Mouse (Mus musculus): ENCODE data around the gene Dnmt1.

Dnmt1 gene

GRCm38 (mm10) chr9:20976216-20976960 lies 16.7 kb upstream of the Dnmt1 start, which contains the start of gene S1pr2:
TSS of gene S1pr2 (minus strand) at chr9:20976781.
- WGBS, result under 1% methylated on average over 47 of the region's 47 CpGs

DNA sequence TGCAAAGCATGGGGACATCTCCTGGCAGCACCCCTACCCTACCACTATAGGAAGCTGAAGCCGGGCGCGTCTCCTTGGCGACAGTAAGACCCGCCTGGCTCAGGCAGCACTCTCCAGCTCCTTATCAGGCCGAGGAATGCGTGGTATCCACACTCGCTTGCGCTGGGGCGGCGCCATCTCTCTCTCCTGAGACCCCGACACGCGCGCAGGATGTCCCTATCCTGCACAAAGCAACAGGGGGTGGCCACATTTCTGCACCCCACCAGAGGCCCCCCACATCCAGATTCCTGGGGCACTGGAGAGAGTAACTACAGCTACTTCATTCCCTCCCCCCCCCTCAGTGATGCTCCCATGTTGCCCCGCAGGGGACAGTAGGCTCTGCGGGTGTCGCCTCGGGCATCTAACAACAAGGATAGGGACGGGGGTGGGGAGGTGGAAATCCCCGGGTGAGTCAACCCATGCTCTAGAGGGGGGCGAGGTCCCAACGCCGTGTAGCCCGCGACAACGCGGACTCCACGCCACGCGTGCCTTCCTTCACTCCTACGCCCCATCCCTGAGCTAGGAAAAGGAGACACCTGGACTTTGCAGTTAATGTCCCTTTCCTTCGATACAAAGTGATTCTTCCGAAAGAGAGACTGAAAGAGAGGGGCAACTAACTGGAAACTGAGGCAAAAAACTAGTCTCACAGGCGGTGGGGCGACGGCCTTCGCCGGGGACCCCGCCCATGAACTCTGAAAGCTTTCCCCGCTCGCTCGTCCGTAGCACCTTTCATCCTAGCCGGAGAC lies 15.9 kb upstream of the Dnmt1 start:
- 5% methylated on average over 45 of the region's 45 CpGs for WGBS

DNA sequence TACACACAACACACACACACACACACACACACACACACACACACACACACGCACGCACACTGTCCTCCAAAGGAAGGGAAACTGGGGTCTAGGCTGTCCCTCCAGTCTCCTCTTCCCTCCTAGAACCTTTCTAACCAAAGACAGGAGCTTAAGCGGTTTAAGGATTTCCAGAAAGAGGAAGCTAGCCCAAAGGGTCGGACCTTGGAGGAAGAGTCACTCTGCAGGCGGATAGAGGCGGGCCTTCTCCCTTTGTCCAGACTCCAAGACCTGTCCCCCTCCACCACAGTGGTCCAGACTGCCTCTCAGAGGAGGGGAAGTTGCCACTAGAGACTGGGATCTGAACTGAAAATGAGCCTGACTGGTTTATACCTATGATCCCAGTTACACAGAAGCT lies 14.0 kb upstream of the Dnmt1 start:
- 75% methylated on average over 6 of the region's 6 CpGs for WGBS

DNA sequence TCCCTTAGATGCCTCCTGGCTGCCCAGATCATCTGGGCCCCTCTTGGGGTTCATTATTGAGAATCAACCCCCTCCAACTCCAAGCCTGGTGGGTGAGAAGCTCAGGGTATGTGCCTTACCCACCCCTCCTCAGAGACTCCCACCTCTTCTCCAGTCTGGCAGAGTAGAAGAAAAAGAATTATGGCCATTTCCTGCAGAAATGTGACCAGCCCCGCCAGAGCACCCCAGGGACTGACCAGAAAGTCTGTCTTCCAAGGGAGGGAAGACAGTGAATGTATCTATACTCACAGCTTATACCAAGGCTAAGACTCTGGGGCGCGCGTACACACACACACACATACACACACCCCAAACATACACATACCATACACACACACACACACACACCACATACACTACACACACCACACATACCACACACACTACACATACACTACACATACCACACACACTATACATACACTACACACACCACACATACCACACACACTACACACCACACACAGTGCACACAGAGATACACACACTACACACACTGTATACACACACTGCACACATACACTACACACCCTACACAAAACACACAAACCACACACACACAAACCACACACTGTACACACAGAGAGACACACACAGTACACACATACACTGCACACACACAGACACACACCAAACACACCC lies 13.5 kb upstream of the Dnmt1 start:
- 91% methylated on average over 4 of the region's 4 CpGs for WGBS

DNA sequence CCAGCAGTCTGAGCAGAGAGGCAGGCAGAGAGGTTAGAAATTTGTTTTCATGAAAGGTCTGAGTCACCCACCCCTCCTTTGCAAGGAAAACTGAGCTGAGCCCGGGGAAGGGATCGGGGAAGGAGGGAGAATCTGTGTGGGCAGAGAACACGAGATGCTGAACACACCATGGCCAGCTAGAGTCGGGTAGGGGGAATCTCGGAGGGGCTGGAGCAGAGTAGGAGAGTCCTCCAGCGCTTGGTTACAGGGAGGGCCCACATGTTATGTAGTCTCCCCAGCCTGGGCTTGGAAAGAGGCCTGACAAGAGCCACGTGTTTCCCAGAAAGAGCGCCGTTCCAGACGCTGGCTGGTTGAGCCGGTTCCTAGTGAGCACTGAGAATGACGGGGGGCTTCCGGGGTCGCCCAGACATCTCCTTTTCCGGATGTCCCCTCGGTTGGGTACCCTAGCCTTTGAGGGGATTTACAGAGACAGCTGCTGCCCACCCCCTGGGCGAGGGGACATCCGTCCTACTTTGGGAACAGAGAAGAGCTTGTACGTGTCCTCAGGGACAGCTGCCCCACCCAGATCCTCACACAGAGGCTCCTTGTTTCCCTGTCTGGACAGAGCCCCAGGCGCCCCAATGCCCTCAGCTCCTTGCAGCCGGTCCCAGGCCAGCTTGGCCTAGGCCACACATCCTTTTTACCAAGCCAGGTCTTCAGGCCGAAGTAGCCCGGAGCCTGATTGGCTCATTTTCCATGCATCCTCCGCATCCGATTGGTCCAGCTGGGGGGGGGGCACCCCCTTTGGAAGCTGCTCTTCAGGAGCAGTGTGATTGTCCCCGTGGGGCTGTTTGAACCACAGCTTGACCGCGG lies 12.7 kb upstream of the Dnmt1 start:
- 30% methylated on average over 28 of the region's 28 CpGs for WGBS

- 50% methylated on average over 7 of the region's 7 CpGs for WGBS
These were observed 12.1 kb upstream of the Dnmt1 start for GRCm38 (mm10) chr9:20971751-20972140.

DNA sequence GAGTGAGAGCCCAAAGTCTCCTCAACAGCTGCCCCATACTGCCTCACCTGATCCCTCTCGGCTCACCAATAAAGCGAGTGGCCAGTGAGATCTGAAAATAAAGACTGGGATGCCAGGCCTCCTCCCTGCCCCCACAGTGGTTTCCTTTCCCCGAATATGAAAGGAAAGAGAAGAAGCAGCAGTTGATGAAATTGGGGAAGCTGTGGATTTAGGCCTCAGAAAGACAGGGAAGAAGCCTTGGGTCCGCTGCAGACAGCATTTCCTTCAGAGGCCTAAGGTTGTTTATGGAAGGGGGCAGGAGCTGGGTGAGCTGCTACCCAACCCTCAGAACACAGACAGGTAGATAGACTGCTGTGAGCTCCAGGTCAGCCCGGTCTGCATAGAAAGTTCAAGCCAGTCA lies 7.1 kb upstream of the Dnmt1 start:
- WGBS, result 83% methylated on average over 5 of the region's 5 CpGs

DNA sequence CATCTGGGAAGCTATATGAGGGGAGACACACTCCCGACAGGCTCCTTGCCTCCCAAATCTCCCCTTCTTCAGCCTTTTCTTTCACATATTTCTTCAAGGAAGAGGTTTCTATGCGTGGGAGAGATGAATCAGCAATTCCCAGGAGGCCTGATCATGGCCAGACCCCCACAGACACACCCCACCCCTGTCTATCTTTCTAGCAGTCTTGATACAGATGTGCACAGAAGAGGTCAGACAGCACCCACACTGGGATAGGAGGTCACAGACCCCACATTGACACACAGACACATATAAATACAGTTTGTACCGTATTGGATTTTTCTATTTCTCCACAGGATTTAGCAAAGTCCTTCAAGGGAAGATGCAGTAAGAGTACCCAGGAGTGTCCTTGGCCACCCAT lies 6.3 kb upstream of the Dnmt1 start:
- WGBS, result 79% methylated on average over 3 of the region's 3 CpGs

DNA sequence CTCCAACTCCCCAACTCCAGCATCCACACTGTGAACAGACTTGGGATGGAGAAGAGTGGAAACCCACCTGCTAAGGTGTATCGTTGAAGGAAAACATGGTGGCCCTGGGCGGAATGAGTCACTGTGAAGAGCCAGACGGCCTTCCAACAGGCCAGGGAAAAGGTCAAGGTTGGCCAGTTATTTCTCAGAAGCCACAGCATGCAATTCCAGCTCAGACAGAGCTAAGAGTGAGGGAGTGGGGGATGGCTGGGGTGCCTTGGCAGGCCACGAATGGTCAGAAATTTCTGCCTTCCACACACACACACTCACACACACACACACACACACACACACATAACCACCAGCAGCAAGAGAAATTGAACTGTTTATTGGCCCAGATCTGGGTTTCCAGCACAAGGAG lies 5.9 kb upstream of the Dnmt1 start:
- 87% methylated on average over 4 of the region's 4 CpGs for WGBS

DNA sequence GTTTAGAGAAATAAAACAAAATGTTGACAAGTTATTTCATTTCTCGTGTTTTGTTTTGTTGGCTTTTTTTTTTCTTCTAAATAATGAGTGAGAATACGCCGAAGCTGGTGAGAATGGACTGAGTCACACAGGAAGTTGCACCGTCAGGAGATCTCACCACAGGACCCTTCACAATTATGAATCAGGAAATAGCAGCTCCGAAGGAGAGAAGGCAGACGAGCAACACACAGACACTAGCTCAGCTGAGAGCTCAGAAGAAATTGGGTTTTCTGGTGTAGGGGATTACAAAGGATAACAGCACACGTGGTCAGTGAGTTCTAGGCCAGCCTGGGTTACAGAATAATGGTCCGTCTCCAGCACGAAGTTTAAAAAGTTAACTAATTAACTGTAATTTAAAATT lies 1.9 kb upstream of the Dnmt1 start:
- WGBS, result 65% methylated on average over 9 of the region's 9 CpGs

- WGBS, result 89% methylated on average over 3 of the region's 3 CpGs
These were observed 2.7 kb downstream of the Dnmt1 start for GRCm38 (mm10) chr9:20956989-20957388.

DNA sequence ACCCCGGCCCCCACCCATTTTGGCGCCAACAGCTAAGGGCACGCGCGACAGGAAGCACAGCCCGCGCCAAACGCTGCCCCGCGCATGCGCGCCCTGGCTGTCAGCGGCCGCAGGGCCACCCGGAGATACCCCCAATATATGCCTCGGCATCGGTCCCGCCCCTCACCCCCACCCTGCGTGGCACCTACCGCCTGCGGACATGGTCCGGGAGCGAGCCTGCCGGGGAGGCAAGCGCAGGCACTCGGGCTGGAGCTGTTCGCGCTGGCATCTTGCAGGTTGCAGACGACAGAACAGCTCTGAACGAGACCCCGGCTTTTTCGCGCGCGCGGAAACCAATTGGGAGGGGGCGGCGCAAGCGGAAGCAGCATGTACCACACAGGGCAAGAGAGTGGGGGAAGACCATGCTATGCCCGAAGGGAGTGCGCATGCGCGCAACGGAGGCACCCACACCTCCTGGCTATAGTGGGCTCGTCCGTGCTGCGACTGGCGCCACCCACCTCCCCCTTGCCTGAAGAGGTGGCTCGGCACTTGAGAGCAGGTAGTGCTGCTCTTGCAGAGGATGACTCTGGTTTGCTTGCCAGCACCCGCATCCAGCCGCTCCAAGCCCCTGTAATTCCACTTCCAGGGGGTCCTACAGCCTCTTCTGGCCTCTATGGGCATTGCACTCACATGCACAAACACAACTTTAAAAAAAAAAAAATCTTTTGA lies 7.0 kb downstream of the Dnmt1 start:
- WGBS, result under 1% methylated on average over 51 of the region's 51 CpGs

GRCm38 (mm10) chr9:20951966-20952519 lies 7.6 kb downstream of the Dnmt1 start:
- WGBS, result 1% methylated on average over 17 of the region's 17 CpGs

- WGBS, result 7% methylated on average over 14 of the region's 14 CpGs
These were observed 8.2 kb downstream of the Dnmt1 start for GRCm38 (mm10) chr9:20951441-20951840.

DNA sequence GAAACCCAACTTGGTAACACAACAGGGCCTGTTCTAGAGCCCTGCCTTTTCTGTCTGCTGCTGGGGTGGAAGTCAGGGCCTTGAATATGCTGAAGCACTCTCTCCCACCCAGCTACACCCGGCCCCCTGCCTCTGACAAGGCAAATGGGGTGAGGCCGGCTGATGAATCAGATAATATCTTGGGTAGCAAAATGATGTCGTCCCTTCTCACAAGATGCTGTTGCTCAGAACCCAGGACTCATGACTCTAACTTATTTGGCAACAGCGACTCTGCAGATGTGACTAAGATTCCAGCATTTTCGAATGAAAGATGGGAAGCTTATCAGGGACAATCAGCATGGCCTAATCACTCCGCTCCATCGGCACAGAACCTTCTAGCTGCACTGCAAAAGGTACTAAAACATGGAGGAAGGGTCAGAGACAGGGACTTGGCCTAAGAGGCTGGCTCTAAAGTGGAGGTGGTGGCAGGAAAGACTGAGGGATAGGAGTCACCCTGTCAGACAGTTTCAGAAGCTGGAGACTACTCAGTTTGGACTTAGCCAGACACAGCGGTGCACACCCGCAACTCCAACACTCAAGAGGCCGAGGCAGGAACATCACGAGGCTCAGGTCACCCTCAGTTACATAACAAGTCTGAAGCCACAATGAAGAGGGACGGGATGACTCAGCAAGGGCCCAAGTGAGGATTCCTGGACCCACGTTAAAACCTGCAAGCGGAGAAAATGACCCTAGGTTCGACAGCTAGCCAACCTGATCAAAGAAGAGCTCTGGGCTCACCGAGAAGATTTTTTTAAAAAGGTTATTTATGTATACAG lies 13.4 kb downstream of the Dnmt1 start:
- WGBS, result 82% methylated on average over 16 of the region's 16 CpGs

DNA sequence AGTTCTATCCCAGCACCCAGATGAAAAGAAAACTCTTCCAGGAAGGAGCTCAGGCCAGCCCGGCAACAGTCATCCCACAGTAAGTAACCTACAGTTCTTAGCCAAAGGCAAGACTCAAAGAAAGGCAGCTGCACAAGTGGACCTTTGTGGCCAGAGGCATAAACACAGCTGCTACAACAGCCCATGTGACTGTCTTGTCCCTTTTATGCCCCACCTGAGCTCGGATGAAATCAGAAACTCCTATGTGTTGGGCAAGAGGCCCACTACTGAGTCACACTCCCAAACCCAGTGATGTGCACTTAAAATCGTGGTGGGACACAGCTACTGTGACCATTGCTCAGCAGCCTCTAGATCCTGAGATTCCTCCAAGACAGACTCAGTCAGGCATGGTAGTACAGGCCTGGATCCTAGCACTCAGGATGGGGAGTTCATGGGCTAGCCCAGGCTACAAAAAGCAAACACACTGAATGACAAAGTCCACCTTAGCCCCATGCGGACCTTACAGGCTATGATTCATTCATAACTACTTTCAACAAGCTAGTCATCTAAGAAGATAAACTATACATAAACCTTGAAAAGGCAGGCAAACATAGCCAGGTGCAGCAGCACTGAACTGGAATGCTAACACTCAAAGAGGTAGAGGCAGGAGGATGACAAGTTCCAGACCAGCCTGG lies 14.9 kb downstream of the Dnmt1 start:
- 50% methylated on average over 4 of the region's 4 CpGs for WGBS

GRCm38 (mm10) chr9:20943911-20944310 lies 15.8 kb downstream of the Dnmt1 start:
- WGBS, result 38% methylated on average over 2 of the region's 2 CpGs

- WGBS, result 90% methylated on average over 7 of the region's 7 CpGs
These were observed 16.3 kb downstream of the Dnmt1 start for GRCm38 (mm10) chr9:20943396-20943795.

GRCm38 (mm10) chr9:20923258-20923657 lies 36.4 kb downstream of the Dnmt1 start:
- 86% methylated on average over 3 of the region's 3 CpGs for WGBS
